Mouse (Mus musculus) ovary, postnatal 14 days (tissue): ENCODE data around the gene Klhdc8a.
"Not testable (repeated sequence)": the region's sequence is repeated elsewhere in the genome, so short reads cannot be mapped to it uniquely, and the experiment has no call there.

ENCODE experiments used
- DNase-seq: peaks from one replicate; pipeline ENCODE4 v3.0.0; 2022; ENCODE audit warnings: low spot score

Klhdc8a gene

GRCm38 (mm10) chr1:132298425-132298800 is at the start of gene Klhdc8a:
Gene Klhdc8a (plus strand): TSS chr1:132298626.
- DNase-seq: no peak

GRCm38 (mm10) chr1:132254467-132254866 is 44.0 kb upstream of the Klhdc8a start:
- no peak for DNase-seq

GRCm38 (mm10) chr1:132260331-132260730 is 38.1 kb upstream of the Klhdc8a start:
- no peak for DNase-seq

GRCm38 (mm10) chr1:132261058-132261457 is 37.4 kb upstream of the Klhdc8a start:
- no peak for DNase-seq

- DNase-seq: no peak
Observed at GRCm38 (mm10) chr1:132263618-132264017, 34.8 kb upstream of the Klhdc8a start.

- no peak for DNase-seq
Observed at GRCm38 (mm10) chr1:132264577-132264976, 33.8 kb upstream of the Klhdc8a start.

- no peak for DNase-seq
Observed at GRCm38 (mm10) chr1:132265211-132265859, 33.1 kb upstream of the Klhdc8a start.

GRCm38 (mm10) chr1:132265936-132266335 is 32.5 kb upstream of the Klhdc8a start:
- DNase-seq: no peak

- no peak for DNase-seq
Observed at GRCm38 (mm10) chr1:132266791-132267557, 31.5 kb upstream of the Klhdc8a start.

- DNase-seq: no peak
Observed at GRCm38 (mm10) chr1:132267959-132268358, 30.5 kb upstream of the Klhdc8a start.

GRCm38 (mm10) chr1:132268418-132269060 is 29.9 kb upstream of the Klhdc8a start:
- no peak for DNase-seq

GRCm38 (mm10) chr1:132271237-132271636 is 27.2 kb upstream of the Klhdc8a start:
- DNase-seq: no peak

- DNase-seq: no peak
Observed at GRCm38 (mm10) chr1:132276694-132277093, 21.7 kb upstream of the Klhdc8a start.

- DNase-seq: no peak
Observed at GRCm38 (mm10) chr1:132277124-132277523, 21.3 kb upstream of the Klhdc8a start.

GRCm38 (mm10) chr1:132280636-132281035 is 17.8 kb upstream of the Klhdc8a start:
- DNase-seq: not testable (repeated sequence)

- DNase-seq: no peak
Observed at GRCm38 (mm10) chr1:132281523-132282176, 16.8 kb upstream of the Klhdc8a start.

GRCm38 (mm10) chr1:132282177-132282536 is 16.3 kb upstream of the Klhdc8a start:
- DNase-seq: no peak

- DNase-seq: no peak
Observed at GRCm38 (mm10) chr1:132283018-132283417, 15.4 kb upstream of the Klhdc8a start.

- no peak for DNase-seq
Observed at GRCm38 (mm10) chr1:132286735-132287134, 11.7 kb upstream of the Klhdc8a start.

- no peak for DNase-seq
Observed at GRCm38 (mm10) chr1:132287445-132287844, 11.0 kb upstream of the Klhdc8a start.

GRCm38 (mm10) chr1:132287991-132288451 is 10.4 kb upstream of the Klhdc8a start:
- DNase-seq: no peak

GRCm38 (mm10) chr1:132289965-132290364 is 8.5 kb upstream of the Klhdc8a start:
- DNase-seq: no peak
